Mouse (Mus musculus): ENCODE measurements around the gene Arhgap24. TPM values are rescaled to one million over a fixed set of nuclear protein-coding genes. Genes with fewer than 3 reads are reported as not detected.

Gene Arhgap24
- polyA plus RNA-seq, 1 experiment from 2014 or later: 17.7 TPM

DNA sequence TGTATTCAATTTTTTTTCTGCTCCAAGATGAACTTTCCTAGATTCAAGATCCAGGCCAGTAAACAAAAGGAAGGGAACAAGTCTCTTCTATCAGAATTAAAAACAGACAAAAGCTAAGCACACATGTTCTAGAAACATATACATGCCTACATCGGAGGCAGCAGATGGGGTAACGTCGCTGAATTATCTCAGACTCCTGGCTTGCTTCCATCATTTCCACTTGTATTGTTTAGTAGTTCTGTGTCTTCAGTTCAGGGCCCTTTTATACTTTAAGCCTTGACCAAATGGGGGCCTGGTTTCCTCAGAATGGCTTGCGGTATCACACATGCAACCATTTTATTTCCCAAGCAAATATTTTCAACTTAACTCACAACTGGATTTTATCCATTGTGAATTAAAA, 154.4 kb downstream of the Arhgap24 start:
- Histone ChIP-seq H3K4me2 (no peak overlapping the region), H3K36me3 (no peaks in the 10 kb centered on the region)
- WGBS: 81% methylated on average over 4 of the region's 4 CpGs

DNA sequence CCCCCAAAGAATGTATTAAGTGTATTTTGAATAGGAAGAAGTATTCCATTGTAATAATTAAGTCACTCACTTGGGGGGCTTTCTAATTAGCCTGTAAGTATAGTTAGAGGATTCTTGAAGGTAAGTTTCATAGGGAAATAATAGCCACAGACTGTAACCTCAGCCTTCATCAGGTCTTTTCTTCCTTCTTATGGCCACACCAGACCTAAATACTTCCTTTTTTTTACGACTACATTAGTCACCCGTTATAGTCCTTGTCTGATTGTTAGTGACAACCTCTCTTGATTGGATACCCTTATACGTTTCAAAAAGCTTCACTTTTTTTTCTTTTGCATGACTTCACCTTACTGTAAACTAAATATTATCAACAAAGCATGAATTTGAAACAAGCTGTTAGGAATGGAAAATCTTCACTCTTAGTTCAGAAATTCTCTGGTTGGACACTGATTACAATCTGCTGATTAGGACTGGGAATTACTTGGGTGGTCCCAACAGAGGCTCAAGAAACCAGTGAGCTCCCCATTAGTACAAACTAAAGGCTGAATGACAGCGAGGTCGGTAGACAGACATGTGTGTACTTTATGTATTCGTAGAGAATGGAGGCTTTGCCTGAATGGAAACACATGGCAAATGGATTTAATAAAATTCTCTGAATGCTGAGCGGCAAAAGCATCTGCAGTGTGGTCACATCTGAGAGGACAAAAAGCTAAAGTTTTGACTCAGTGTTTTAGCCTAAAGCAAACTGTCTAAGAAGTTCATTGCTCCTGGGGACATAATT, 158.8 kb downstream of the Arhgap24 start:
- peak overlapping the region; percentile 7; the same call in 1 of the 2 replicates for H3K27ac ChIP-seq
- WGBS: 16% methylated on average over 7 of the region's 7 CpGs
- no peaks in the 10 kb centered on the region for H3K27me3 ChIP-seq
- no peak for ATAC-seq (ENCODE audit: insufficient number of reproducible peaks, insufficient read depth, low FRiP score, low TSS enrichment, low read depth)
- H3K4me2 ChIP-seq: no peak overlapping the region
- peaks cover 6% of the 10 kb centered on the region for H3K4me1 ChIP-seq (replicated peaks)
- H3K9ac ChIP-seq (replicated peaks): no peak overlapping the region
- no peaks in the 10 kb centered on the region for H3K9me3 ChIP-seq
- no peak overlapping the region for H3K4me3 ChIP-seq (replicated peaks)
- H3K36me3 ChIP-seq: no peaks in the 10 kb centered on the region

More for the DNA sequence above, 154.4 kb downstream of the Arhgap24 start:
- Histone ChIP-seq H3K27ac (no peak overlapping the region), H3K9me3 (no peaks in the 10 kb centered on the region), H3K4me3 (replicated peaks) (no peak overlapping the region), H3K9ac (replicated peaks) (no peak overlapping the region), H3K4me1 (replicated peaks) (peaks cover 6% of the 10 kb centered on the region), H3K27me3 (no peaks in the 10 kb centered on the region)
- no peak for ATAC-seq (ENCODE audit: insufficient number of reproducible peaks, insufficient read depth, low FRiP score, low TSS enrichment, low read depth)

DNA sequence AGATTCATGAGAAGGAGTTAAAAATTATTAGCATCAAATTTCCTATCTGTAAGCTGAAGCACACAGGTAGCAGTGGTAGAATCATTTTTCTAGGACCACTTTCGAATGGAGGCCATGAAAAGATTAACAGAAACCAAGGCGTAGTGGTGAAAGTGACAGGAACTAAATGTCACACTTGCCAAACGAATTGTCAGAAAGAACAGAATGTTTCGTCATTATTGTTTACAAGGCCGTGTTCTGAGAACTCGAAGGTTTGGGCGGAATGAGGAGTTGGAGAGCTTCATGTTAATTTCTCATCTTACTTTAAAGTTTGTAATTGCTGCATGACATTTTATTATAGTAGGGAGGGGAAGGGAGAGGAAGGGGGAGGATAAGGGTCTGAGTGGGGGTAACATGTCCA, 162.2 kb downstream of the Arhgap24 start:
- 81% methylated on average over 7 of the region's 7 CpGs for WGBS

DNA sequence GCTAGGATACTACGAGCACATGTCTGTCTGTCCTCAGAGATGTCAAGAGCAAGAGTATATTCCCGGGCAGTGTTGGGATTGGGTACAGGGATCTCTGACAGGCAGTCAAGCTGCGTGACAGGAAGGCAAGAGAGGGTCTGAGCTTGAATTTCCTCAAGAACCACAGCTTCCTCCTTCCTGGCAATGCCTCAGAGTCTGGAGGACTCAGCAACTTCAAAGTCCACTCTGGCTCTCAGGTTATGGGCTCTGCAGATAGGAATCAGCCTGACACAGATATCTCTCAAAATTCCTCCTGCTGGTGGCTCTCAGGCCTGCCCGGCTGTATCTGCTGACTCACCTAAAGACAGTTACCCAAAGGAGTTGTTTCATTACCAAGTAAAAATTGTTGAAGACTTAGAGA, 162.6 kb downstream of the Arhgap24 start:
- H3K4me3 ChIP-seq (replicated peaks): no peak overlapping the region
- peaks cover 6% of the 10 kb centered on the region for H3K4me1 ChIP-seq (replicated peaks)
- H3K27ac ChIP-seq: no peak overlapping the region
- no peaks in the 10 kb centered on the region for H3K36me3 ChIP-seq
- WGBS: 85% methylated on average over 4 of the region's 4 CpGs
- H3K9ac ChIP-seq (replicated peaks): no peak overlapping the region
- no peaks in the 10 kb centered on the region for H3K9me3 ChIP-seq
- ATAC-seq (ENCODE audit: insufficient number of reproducible peaks, insufficient read depth, low FRiP score, low TSS enrichment, low read depth): no peak
- no peak overlapping the region for H3K4me2 ChIP-seq
- H3K27me3 ChIP-seq: no peaks in the 10 kb centered on the region

More for the DNA sequence above, 162.2 kb downstream of the Arhgap24 start:
- Histone ChIP-seq H3K4me3 (replicated peaks) (no peak overlapping the region), H3K4me1 (replicated peaks) (peaks cover 6% of the 10 kb centered on the region), H3K36me3 (no peaks in the 10 kb centered on the region), H3K9me3 (no peaks in the 10 kb centered on the region), H3K27me3 (no peaks in the 10 kb centered on the region), H3K9ac (replicated peaks) (no peak overlapping the region), H3K27ac (no peak overlapping the region), H3K4me2 (no peak overlapping the region)
- ATAC-seq (ENCODE audit: insufficient number of reproducible peaks, insufficient read depth, low FRiP score, low TSS enrichment, low read depth): no peak

DNA sequence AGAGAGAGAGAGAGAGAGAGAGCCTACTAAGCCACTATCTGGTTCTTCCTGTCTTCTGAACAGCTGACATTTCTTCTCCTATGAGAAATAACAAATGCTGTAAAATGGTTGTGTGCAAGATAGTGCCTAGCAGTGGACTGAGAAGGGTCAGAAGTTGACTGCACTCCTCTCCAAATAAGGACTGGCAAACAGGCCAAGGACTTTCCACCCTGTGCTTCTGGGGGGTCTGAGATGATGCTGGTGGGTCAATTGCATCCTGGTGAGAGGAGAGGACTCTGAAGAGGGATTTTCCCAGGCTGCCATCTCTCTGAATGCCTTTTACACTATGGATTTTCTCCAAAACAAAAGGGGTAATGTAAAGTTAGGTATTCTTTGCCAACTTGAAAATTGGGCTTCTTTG, 177.9 kb downstream of the Arhgap24 start:
- Histone ChIP-seq H3K4me1 (replicated peaks) (peaks cover 4% of the 10 kb centered on the region), H3K4me2 (no peak overlapping the region), H3K9ac (replicated peaks) (no peak overlapping the region), H3K9me3 (no peaks in the 10 kb centered on the region), H3K36me3 (no peaks in the 10 kb centered on the region), H3K27me3 (no peaks in the 10 kb centered on the region), H3K27ac (no peak overlapping the region), H3K4me3 (replicated peaks) (no peak overlapping the region)
- ATAC-seq (ENCODE audit: insufficient number of reproducible peaks, insufficient read depth, low FRiP score, low TSS enrichment, low read depth): no peak

DNA sequence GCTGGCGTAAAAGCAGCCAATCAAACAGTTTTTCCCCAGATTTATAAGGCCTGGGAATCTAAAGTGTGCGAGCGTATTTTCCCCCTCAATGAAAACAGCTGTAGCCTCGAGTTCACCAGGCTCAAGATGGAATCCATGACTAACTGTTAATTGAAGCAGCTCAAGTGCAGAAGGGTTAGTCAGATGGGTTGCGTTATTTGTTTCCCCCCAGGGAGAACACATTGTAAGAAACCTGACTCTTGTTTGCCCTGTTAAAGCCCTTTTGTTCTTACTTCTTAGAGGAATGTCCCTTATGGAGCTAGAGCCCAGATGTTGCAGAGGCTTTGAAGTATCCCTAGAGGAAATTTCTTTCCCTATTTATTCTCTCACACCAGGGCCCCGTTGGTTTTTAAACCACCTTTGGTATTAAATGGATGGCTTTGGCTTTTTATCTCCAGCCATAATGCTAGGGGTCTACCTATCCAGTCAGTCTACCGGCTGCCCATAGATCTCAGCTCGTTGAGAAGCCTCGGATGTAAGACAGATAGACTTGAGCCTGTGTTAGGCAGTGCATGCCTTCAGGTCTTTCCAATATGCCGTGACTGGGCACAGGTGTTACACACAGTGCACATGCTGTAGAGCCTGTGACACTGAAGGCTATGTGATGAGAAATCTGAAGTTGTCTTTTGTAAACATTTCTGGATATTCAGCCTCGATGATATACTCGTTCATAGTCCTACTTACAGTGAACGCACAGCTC, 184.0 kb downstream of the Arhgap24 start:
- H3K9me3 ChIP-seq: no peaks in the 10 kb centered on the region
- 0 out of 2 replicates have a peak overlapping the region, but pooled peaks have one; percentile 0 for H3K4me2 ChIP-seq
- no peak overlapping the region for H3K4me3 ChIP-seq (replicated peaks)
- H3K27me3 ChIP-seq: no peaks in the 10 kb centered on the region
- H3K27ac ChIP-seq: peak overlapping the region; percentile 73
- 18% methylated on average over 13 of the region's 13 CpGs for WGBS
- ATAC-seq (ENCODE audit: insufficient number of reproducible peaks, insufficient read depth, low FRiP score, low TSS enrichment, low read depth): peak; percentile 88
- H3K36me3 ChIP-seq: no peaks in the 10 kb centered on the region
- H3K4me1 ChIP-seq (replicated peaks): peaks cover 23% of the 10 kb centered on the region
- H3K9ac ChIP-seq (replicated peaks): no peak overlapping the region

DNA sequence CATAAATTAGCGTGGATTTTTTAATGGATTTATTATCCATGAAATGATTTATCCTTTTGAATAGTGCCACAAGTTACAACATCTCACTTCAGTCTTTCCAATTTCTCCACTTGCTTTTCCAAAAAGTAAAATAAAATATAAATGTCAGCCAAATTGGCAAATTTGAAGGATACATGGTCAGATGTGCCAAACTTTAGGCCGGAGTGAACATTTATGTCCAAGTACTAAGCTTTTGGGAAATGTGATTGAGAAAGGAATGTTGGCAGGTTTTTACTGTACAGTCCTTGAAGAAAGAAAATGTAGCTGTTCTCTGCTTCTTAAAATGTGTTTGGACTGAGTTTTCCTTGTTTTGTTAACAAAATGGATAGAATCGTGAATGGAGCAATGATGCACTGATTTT, 185.7 kb downstream of the Arhgap24 start:
- ATAC-seq (ENCODE audit: insufficient number of reproducible peaks, insufficient read depth, low FRiP score, low TSS enrichment, low read depth): no peak
- 91% methylated on average over 3 of the region's 3 CpGs for WGBS
- Histone ChIP-seq H3K4me2 (no peak overlapping the region), H3K27ac (no peak overlapping the region), H3K9me3 (no peaks in the 10 kb centered on the region), H3K36me3 (no peaks in the 10 kb centered on the region), H3K4me1 (replicated peaks) (peaks cover 34% of the 10 kb centered on the region), H3K9ac (replicated peaks) (no peak overlapping the region), H3K27me3 (no peaks in the 10 kb centered on the region), H3K4me3 (replicated peaks) (no peak overlapping the region)

DNA sequence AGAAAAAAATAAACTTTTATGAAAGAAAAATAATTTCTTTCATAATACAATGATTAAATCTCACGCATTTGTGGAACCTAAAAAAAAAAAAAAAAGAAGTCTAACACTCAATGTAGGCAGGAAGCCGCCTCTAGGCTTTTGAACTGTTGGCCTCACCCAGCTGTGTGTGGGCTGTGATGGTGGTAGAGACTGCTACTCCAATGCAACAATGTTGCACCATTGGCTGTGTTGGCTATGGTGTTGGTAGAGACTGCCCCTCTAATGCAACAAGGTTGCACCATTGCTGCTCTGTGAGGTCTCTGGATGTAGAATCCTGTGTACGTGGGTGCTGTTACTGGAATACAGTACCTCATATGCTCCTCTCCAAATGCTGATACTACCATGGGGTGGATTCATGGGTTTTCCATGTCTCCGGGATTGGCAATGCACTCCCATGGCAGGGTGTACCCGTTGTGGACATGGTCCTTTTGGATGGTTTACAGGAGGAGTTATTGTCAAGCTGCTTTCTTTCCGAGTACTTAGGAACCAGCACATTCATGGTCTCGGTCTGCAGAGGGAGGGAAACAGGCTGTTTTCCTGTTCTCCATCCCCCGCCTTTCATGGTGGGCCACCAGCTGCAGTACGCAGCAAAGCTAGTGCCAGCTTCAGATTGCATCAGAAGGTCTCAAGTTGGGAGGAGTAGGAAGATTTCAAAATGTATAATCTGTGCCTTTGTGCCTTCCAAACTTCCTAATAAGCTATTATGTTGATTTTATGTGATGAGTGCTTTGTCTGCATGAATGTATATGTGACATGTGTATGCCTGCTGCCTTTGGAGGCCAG, 186.8 kb downstream of the Arhgap24 start:
- no peaks in the 10 kb centered on the region for H3K27me3 ChIP-seq
- no peak for ATAC-seq (ENCODE audit: insufficient number of reproducible peaks, insufficient read depth, low FRiP score, low TSS enrichment, low read depth)
- H3K4me3 ChIP-seq (replicated peaks): no peak overlapping the region
- no peak overlapping the region for H3K9ac ChIP-seq (replicated peaks)
- no peak overlapping the region for H3K4me2 ChIP-seq
- H3K9me3 ChIP-seq: no peaks in the 10 kb centered on the region
- H3K27ac ChIP-seq: no peak overlapping the region
- H3K4me1 ChIP-seq (replicated peaks): peaks cover 44% of the 10 kb centered on the region
- 85% methylated on average over 9 of the region's 9 CpGs for WGBS
- H3K36me3 ChIP-seq: no peaks in the 10 kb centered on the region

DNA sequence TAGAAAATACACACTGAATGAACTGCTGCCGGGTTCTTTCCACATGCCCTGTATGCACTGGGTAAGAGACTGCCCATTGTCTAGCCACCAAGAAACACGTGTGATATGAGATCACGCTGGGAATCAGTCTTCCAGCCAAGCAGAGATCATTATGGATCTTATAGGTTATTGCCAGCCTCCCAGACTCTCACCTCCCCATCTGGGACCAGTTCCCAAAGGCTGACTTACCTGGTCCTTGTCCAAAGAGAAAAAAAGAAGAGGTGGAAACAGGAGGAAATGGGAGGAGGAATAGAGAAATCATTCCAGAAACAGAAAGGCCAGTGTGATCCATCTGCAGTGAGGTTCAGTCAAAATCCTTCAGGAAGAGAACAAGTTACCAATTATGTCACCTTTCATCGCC, 189.0 kb downstream of the Arhgap24 start:
- H3K4me1 ChIP-seq (replicated peaks): peaks cover 41% of the 10 kb centered on the region
- H3K4me3 ChIP-seq (replicated peaks): no peak overlapping the region
- H3K4me2 ChIP-seq: no peak overlapping the region
- no peak for ATAC-seq (ENCODE audit: insufficient number of reproducible peaks, insufficient read depth, low FRiP score, low TSS enrichment, low read depth)
- WGBS: 77% methylated on average over 4 of the region's 4 CpGs
- no peaks in the 10 kb centered on the region for H3K27me3 ChIP-seq
- H3K9me3 ChIP-seq: no peaks in the 10 kb centered on the region
- H3K9ac ChIP-seq (replicated peaks): no peak overlapping the region
- no peak overlapping the region for H3K27ac ChIP-seq
- no peaks in the 10 kb centered on the region for H3K36me3 ChIP-seq

DNA sequence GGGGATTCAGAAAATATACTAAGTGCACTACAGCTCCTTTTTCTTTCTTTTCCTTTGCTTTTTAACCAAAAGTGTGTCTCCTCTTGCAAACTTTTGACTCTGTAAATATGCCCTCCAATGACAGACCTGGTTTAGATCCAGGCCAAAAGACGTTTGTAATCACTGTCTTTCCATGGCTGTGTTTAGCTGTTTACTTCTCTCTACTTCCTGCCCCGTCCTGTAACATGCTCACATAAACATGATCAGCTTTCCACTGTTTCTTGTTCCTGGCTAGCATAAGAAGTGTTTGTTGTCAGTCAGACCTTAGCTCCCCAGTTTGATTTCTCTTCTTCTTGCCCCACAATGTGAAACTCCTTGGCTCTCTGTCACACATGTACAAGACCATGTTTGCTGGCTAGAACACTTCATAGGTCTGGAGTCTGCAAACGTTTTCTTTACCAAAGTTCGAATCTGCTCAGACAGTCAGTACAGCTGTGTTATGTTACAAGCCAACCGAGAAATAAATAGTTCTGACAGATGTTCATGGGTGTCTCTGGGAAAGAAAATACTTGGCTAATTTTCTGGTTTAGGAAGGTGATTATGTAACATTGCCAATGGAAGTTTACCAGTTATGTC, 189.6 kb downstream of the Arhgap24 start:
- no peaks in the 10 kb centered on the region for H3K36me3 ChIP-seq
- H3K9me3 ChIP-seq: no peaks in the 10 kb centered on the region
- no peak overlapping the region for H3K27ac ChIP-seq
- no peak overlapping the region for H3K4me3 ChIP-seq (replicated peaks)
- H3K4me2 ChIP-seq: no peak overlapping the region
- peaks cover 37% of the 10 kb centered on the region for H3K4me1 ChIP-seq (replicated peaks)
- ATAC-seq (ENCODE audit: insufficient number of reproducible peaks, insufficient read depth, low FRiP score, low TSS enrichment, low read depth): no peak
- H3K27me3 ChIP-seq: no peaks in the 10 kb centered on the region
- no peak overlapping the region for H3K9ac ChIP-seq (replicated peaks)
- WGBS: 44% methylated on average over 5 of the region's 5 CpGs

DNA sequence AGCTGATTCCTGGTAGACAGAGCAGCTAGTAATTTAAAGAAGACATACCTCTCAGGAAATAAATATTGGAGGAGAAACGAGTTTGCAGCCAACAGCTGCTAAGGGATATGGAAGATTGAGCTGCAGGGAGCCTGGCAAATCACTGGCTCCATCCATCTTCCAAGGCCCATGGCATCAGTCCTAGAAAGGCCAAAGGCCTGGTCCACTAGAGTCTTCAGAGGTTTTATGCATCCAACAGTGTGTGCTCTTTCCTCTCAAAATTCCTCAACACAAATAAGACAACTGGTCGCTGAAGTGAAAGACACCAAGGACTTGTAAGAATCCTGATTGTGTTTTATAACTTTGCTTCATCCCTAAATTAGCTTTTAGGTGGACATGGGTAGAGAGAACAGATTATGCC, 194.1 kb downstream of the Arhgap24 start:
- WGBS: 69% methylated on average over 2 of the region's 2 CpGs
- Histone ChIP-seq H3K9ac (replicated peaks) (no peak overlapping the region), H3K27me3 (no peaks in the 10 kb centered on the region), H3K27ac (no peak overlapping the region), H3K36me3 (no peaks in the 10 kb centered on the region), H3K4me2 (no peak overlapping the region), H3K4me1 (replicated peaks) (peaks cover 33% of the 10 kb centered on the region), H3K9me3 (no peaks in the 10 kb centered on the region), H3K4me3 (replicated peaks) (no peak overlapping the region)
- no peak for ATAC-seq (ENCODE audit: insufficient number of reproducible peaks, insufficient read depth, low FRiP score, low TSS enrichment, low read depth)

Measured in limb, embryonic 12.5 days (tissue).